Mouse (Mus musculus): ENCODE measurements around the gene Sh3bp4.

Sh3bp4 gene

GRCm38 (mm10) chr1:89131018-89131540, 60.9 kb downstream of the Sh3bp4 start:
- DNase-seq = no peak

GRCm38 (mm10) chr1:89131707-89132106, 61.5 kb downstream of the Sh3bp4 start:
- no peak for DNase-seq

- DNase-seq = peak in 1 of 2 experiments; percentile 54
Measured at GRCm38 (mm10) chr1:89133266-89133665, 63.1 kb downstream of the Sh3bp4 start.

GRCm38 (mm10) chr1:89133717-89134116, 63.5 kb downstream of the Sh3bp4 start:
- no peak for DNase-seq

GRCm38 (mm10) chr1:89136089-89136811, 66.0 kb downstream of the Sh3bp4 start:
- DNase-seq = peak; percentile 61 to 65

- peak in 1 of 2 experiments; percentile 25 for DNase-seq
Measured at GRCm38 (mm10) chr1:89137086-89137816, 67.0 kb downstream of the Sh3bp4 start.

- DNase-seq = no peak
Measured at GRCm38 (mm10) chr1:89138316-89138715, 68.1 kb downstream of the Sh3bp4 start.

GRCm38 (mm10) chr1:89140113-89140512, 69.9 kb downstream of the Sh3bp4 start:
- no peak for DNase-seq

GRCm38 (mm10) chr1:89151071-89151470, 80.9 kb downstream of the Sh3bp4 start:
- DNase-seq = no peak

GRCm38 (mm10) chr1:89152576-89152975, 82.4 kb downstream of the Sh3bp4 start:
- DNase-seq = peak; percentile 43 to 63

GRCm38 (mm10) chr1:89153203-89153602, 83.0 kb downstream of the Sh3bp4 start:
- no peak for DNase-seq

- no peak for DNase-seq
Measured at GRCm38 (mm10) chr1:89163483-89163882, 93.3 kb downstream of the Sh3bp4 start.

GRCm38 (mm10) chr1:89164281-89164680, 94.1 kb downstream of the Sh3bp4 start:
- DNase-seq = no peak

GRCm38 (mm10) chr1:89164685-89165084, 94.5 kb downstream of the Sh3bp4 start:
- DNase-seq = no peak

- peak in 1 of 2 experiments; percentile 45 for DNase-seq
Measured at GRCm38 (mm10) chr1:89166814-89167249, 96.6 kb downstream of the Sh3bp4 start.

- DNase-seq = no peak
Measured at GRCm38 (mm10) chr1:89171275-89171767, 101.1 kb downstream of the Sh3bp4 start.

GRCm38 (mm10) chr1:89174621-89175020, 104.4 kb downstream of the Sh3bp4 start:
- DNase-seq = no peak

GRCm38 (mm10) chr1:89175355-89175754, 105.1 kb downstream of the Sh3bp4 start:
- peak; percentile 40 to 49 for DNase-seq

GRCm38 (mm10) chr1:89183261-89183831, 113.1 kb downstream of the Sh3bp4 start:
- DNase-seq = peak in 1 of 2 experiments; percentile 35

- DNase-seq = no peak
Measured at GRCm38 (mm10) chr1:89184111-89184785, 114.0 kb downstream of the Sh3bp4 start.

- DNase-seq = no peak
Measured at GRCm38 (mm10) chr1:89184839-89185238, 114.6 kb downstream of the Sh3bp4 start.

- DNase-seq = no peak
Measured at GRCm38 (mm10) chr1:89187441-89187840, 117.2 kb downstream of the Sh3bp4 start.

- no peak for DNase-seq
Measured at GRCm38 (mm10) chr1:89188091-89188490, 117.9 kb downstream of the Sh3bp4 start.
